In genomic region chr9:75248359-75248758, GRCm38 (mm10) we compare ENCODE assay signal across 24 mouse cellular contexts. TPM values are rescaled to one million over a fixed set of nuclear protein-coding genes. Genes with fewer than 3 reads are reported as not detected.
"Had no signal": no experiment of that assay in that cellular context is flagged by ENCODE, and none has a peak within 500 bp of the region (broad histone marks: within the 10 kb centered on the region; RNA-seq: fewer than 3 reads in every experiment).

No protein-coding gene starts in this region.

- DNase-seq: kidney, adult 8-10 months; kidney, postnatal 10 days; kidney, postnatal 4 days; left cerebral cortex, postnatal 4 days; liver, postnatal 0 days; lung, embryonic 14.5 days; retina, postnatal 1 day; right cerebral cortex, postnatal 25 days; spleen, adult 18-20 months; thymus, adult 2 months; thymus, postnatal 14 days; thymus, postnatal 4 days had no signal

- H3K4me2 ChIP-seq: kidney, embryonic 15.5 days; limb, embryonic 12.5 days; limb, embryonic 15.5 days; liver, embryonic 11.5 days; lung, embryonic 14.5 days; neural tube, embryonic 13.5 days; stomach, embryonic 15.5 days had no signal

- H3K9ac ChIP-seq: kidney, embryonic 15.5 days; limb, embryonic 12.5 days; limb, embryonic 15.5 days; liver, embryonic 14.5 days; liver, postnatal 0 days; lung, embryonic 14.5 days; neural tube, embryonic 13.5 days; stomach, embryonic 15.5 days had no signal

- H3K27ac ChIP-seq: kidney, embryonic 15.5 days; limb, embryonic 12.5 days; limb, embryonic 15.5 days; liver, embryonic 14.5 days; macrophage; neural tube, embryonic 13.5 days; stomach, embryonic 15.5 days had no signal

- H3K9me3 ChIP-seq: kidney, embryonic 15.5 days; limb, embryonic 12.5 days; limb, embryonic 15.5 days; neural tube, embryonic 13.5 days; stomach, embryonic 15.5 days had no signal

- H3K4me3 ChIP-seq: kidney, embryonic 15.5 days; limb, embryonic 12.5 days; limb, embryonic 15.5 days; myocyte; neural tube, embryonic 13.5 days; stomach, embryonic 15.5 days had no signal

- H3K27me3 ChIP-seq: kidney, embryonic 15.5 days; limb, embryonic 12.5 days; limb, embryonic 15.5 days; neural tube, embryonic 13.5 days; stomach, embryonic 15.5 days had no signal

- H3K36me3 ChIP-seq: kidney, embryonic 15.5 days; limb, embryonic 12.5 days; limb, embryonic 15.5 days; neural tube, embryonic 13.5 days; stomach, embryonic 15.5 days had no signal

- ATAC-seq: liver, postnatal 0 days; lung, postnatal 0 days; midbrain, embryonic 16.5 days had no signal

- H3K4me1 ChIP-seq: kidney, embryonic 15.5 days; stomach, embryonic 15.5 days had no signal

RNA-seq across cellular contexts. Expression of gene Myo5c, which starts 16.5 kb away (rescaled TPM):
- total RNA-seq: megakaryocyte, adult 5-6 weeks had no signal
- polyA plus RNA-seq: macrophage had no signal
